Mouse (Mus musculus) layer of hippocampus, adult 9-11 months (tissue): ENCODE measurements around the gene AI481877.
"Not testable (repeated sequence)": the region's sequence is repeated elsewhere in the genome, so short reads cannot be mapped to it uniquely, and the experiment has no call there.

Source experiments
- DNase-seq: peaks from one replicate; pipeline ENCODE4 v3.0.0; 2022

AI481877 gene

DNA sequence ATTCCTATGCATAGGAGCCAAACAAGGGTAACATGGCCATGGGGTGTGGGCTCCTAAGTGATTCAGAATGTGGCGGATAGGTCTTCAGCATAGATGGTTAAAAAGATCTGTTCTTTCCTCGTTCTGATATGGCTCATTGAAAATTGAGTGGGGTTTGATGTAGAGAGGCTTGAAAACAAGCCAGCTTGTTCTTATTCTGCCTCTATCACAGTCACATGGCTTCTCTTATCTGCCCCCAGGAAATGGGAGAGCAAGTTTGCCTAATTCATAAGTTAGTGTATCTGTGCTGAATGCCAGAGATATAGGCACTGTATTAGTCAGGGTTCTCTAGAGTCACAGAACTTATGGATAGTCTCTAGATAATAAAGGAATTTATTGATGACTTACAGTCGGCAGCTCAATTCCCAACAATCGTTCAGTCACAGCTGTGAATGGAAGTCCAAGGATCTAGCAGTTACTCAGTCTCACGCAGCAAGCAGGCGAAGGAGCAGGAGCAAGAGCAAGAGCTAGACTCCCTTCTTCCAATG, at the start of gene AI481877:
AI481877 (minus strand) TSS at position 477 of the 527 bp plus-strand sequence.
- not testable (repeated sequence) for DNase-seq

- no peak for DNase-seq
Measured at GRCm38 (mm10) chr4:59188474-59188801, 49.7 kb upstream of the AI481877 start.

- peak; percentile 25 for DNase-seq
Measured at GRCm38 (mm10) chr4:59187289-59187688, 48.5 kb upstream of the AI481877 start.

DNA sequence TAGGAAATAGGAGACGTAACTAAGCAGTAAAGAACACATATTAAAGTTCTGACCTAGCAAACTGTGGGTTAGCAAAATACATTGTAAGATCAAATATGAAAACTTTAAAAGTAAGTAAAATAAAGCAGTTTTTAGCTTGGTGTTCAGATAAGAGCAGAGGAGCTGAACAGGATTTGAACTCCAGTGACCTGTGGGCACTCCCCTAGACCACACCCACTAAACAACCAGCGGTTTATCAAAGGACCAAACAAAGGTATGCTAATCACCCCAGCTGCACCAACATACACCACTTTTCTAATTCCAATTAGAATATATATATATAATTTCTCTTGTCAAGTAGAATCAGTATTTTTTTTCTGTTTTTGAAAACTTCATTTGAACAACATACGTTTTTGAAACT, 46.9 kb upstream of the AI481877 start:
- DNase-seq = no peak

- no peak for DNase-seq
Measured at GRCm38 (mm10) chr4:59181320-59182271, 42.8 kb upstream of the AI481877 start.

GRCm38 (mm10) chr4:59177566-59177965, 38.8 kb upstream of the AI481877 start:
- no peak for DNase-seq

DNA sequence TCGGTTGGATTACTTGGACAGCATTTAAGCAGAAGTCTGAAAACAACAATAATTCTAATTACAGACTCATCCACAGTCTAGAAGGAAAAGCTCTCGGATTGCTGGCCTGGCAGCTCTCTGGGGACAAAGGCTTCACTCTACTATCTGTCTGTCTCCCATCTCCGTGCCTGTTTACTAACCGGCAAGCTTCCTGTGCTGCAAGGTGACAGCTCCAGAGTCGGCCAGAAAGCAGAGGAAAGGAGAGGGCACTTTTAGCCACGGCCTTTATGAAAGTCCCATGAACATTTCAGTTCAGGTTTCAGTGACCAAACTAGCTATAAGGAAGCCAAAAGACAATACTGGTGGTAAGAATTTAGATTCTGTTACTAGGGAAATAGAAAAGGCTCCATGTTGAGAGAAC, 37.1 kb upstream of the AI481877 start:
- DNase-seq = no peak

- DNase-seq = no peak
Measured at GRCm38 (mm10) chr4:59175003-59175402, 36.2 kb upstream of the AI481877 start.

DNA sequence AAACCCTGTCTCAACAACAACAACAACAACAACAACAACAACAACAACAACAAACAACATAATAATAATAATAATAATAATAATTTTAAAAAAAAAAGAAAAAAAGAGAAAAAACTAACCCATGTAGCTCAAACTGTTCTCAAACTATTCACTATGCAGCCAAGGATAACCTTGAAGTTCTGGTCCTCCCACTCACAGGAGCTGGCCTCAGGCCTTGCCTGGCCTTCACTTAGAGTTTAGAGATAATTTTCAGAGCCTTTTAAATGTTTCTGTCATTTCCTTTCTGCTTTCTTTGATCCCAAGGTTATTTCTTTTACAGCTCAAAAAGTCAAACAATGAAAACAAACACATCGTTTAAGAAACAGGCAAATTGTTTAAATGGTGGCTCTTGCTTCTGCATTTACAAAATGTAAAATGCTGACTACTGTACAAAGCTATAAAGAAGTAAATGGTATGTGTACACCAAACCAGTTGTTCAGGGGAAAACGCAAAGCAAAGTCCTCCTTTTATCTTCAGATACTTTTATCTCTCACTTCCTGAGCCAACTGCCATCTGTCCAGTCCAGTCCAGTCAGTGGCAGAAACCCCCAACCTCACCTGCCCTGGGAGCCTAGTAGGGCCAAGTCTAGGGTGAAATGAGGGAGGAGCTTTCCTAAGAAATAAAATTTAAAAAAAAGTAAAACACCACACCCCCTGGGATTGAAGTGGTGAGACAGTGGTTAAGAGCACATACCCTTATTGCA, 34.6 kb upstream of the AI481877 start:
- no peak for DNase-seq

- DNase-seq = no peak
Measured at GRCm38 (mm10) chr4:59172616-59173015, 33.8 kb upstream of the AI481877 start.

DNA sequence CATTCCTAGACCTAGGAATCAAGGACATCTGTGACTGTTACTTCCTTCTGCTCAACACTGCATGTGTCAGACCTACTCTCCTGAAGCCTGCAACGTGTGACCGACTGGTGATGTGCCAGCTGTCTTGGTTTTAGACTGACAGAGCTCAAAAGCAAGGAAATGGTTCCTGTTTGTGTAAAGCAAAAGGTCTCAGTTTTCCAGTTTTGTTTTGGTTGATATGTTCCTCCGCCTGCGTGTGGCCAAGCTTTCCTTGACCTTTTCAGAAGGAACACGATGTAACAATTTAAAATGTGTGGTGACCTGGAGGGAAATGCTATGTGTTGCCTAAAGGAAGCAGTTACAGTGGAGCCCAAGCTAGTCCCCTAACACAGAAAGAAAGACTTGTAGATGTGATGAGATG, 31.2 kb upstream of the AI481877 start:
- no peak for DNase-seq

- DNase-seq = no peak
Measured at GRCm38 (mm10) chr4:59167251-59167847, 28.6 kb upstream of the AI481877 start.

DNA sequence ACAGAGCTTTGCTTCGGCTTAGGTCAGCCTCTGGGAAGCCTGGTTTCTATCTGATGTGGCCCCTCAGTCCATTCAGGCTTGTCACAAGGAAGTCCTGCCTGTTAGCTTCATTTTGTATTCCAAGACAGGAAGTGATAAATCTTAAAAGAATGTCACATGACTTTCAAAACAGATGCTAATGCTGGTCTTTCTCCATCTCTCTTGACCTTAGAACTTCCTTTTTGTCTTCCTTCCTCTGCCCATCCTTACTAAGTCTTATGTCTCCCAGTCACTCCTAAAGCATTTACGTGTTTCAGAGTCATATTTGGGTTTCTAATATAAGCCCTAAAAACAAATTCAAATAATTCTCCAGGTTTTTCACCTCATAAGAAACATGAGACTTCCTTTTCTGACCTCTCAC, 25.3 kb upstream of the AI481877 start:
- DNase-seq = no peak

DNA sequence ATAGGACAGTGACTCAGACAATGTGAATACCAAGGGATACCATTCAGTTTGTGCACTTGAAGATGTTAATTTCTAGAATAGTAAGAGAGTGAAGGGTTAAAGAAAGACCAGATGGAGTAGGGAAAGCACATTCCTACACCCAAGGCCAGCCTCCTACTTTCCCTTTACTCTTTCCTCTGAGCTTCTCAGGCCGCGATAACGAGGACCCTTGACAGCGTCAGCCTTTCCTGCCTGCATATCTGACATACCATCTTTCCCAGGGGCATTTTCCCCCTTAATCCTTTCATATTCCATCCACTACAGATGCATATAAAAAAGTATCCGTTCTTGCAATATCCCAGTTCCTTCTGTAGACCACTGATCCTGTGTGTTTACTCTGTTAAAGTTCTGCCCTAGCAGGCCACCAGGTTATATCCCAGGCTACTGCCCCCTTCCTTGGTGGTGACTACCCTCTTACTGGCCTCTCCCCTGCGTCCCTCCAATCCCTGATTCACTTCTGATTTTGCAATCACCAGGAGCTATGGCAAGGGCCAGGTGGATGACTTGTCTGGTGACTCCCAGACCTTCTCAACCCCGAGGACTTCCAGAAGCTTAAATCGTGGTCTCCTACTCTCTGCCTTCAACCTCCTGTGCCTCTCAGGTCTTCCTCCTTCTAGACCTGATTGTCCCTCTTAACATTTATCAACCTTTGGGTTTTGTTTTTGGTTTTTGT, 22.3 kb upstream of the AI481877 start:
- DNase-seq = no peak

- no peak for DNase-seq
Measured at GRCm38 (mm10) chr4:59160289-59160688, 21.5 kb upstream of the AI481877 start.

DNA sequence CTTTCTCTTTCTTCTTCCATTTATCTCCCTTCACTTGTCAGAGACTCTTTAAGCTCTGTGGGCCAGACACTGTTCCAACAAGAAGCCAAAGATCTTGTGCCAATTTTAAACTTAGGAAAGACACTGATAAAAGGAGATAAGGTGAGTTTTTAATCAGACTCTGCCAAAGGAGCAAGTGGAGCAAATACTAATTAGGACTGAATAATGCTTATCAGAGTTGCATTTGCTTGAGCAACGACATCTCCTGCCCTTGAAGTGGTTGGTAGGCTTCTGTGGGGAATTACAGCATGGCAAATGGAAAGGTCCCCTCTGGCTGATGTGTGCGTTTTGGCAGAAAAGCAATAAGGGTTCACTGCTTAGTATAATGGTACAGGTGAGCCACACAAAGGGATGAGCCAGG, 18.9 kb upstream of the AI481877 start:
- no peak for DNase-seq

- DNase-seq = no peak
Measured at GRCm38 (mm10) chr4:59156897-59157592, 18.3 kb upstream of the AI481877 start.

GRCm38 (mm10) chr4:59151953-59152352, 13.2 kb upstream of the AI481877 start:
- no peak for DNase-seq

GRCm38 (mm10) chr4:59150907-59151306, 12.1 kb upstream of the AI481877 start:
- no peak for DNase-seq

DNA sequence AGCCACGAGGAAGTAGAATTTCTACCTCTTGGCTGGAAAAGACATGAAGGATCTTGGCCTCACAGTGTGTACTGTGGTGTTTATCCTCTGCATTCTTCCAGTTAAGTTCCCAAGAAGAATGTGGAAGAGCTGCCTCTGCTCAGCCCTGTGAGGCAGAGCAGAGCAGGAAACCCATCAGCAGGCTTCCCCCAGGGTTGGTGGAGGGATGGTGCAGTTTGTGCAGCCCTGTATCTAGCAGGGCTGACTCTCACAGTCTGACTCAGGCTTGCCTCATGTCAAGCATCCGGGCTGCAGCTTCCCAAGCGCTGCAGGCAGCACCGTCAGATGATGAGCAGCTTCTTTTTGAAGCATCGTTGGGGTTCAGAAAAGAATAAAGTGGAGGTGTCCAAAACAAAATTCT, 10.3 kb upstream of the AI481877 start:
- no peak for DNase-seq

DNA sequence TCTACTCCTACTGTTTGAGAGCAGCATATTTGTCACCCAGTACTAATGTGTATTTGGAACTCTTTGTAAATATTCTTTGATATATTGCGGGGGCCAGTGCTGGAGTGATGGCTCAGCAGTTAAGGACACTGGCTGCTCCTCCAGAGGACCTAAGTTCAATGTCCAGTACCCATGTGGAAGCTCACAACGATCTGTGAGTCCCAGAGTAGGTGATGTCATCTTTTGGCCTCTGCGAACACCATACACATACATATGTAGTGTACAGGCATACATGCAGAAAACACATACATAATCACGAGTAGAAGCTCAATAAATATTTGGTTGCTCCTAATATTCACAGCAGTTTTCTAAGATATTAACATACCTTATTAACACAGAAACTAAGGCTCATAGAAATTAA, 9.8 kb downstream of the AI481877 start:
- no peak for DNase-seq

- DNase-seq = no peak
Measured at GRCm38 (mm10) chr4:59125053-59125452, 13.7 kb downstream of the AI481877 start.
